Mouse (Mus musculus): ENCODE results near the gene Fam161b.
A peak's percentile ranks its signal among the peaks of the same experiment; 100 is the strongest.

Gene Fam161b

GRCm38 (mm10) chr12:84361555-84362489 is at the start of gene Fam161b, which contains the start of gene Coq6:
Gene Fam161b, minus strand, starts transcription at chr12:84361833.
Gene Coq6, plus strand, starts transcription at chr12:84361657.
- peak; percentile 96 to 97 for DNase-seq

GRCm38 (mm10) chr12:84408819-84409507 is 47.3 kb upstream of the Fam161b start, which contains the start of the genes Entpd5 and Bbof1:
Gene Entpd5, minus strand, starts transcription at chr12:84409029.
Gene Bbof1, plus strand, starts transcription at chr12:84409071.
- DNase-seq: peak; percentile 96 to 97

GRCm38 (mm10) chr12:84407874-84408818 is 46.5 kb upstream of the Fam161b start:
- peak; percentile 29 to 54 for DNase-seq

- DNase-seq: no peak
Measured at GRCm38 (mm10) chr12:84407259-84407658, 45.6 kb upstream of the Fam161b start.

- DNase-seq: no peak
Measured at GRCm38 (mm10) chr12:84404541-84404940, 42.9 kb upstream of the Fam161b start.

- no peak for DNase-seq
Measured at GRCm38 (mm10) chr12:84402923-84403322, 41.3 kb upstream of the Fam161b start.

GRCm38 (mm10) chr12:84400653-84401052 is 39.0 kb upstream of the Fam161b start:
- no peak for DNase-seq

- no peak for DNase-seq
Measured at GRCm38 (mm10) chr12:84400068-84400467, 38.4 kb upstream of the Fam161b start.

- DNase-seq: no peak
Measured at GRCm38 (mm10) chr12:84399663-84400062, 38.0 kb upstream of the Fam161b start.

- DNase-seq: no peak
Measured at GRCm38 (mm10) chr12:84399135-84399534, 37.5 kb upstream of the Fam161b start.

- DNase-seq: no peak
Measured at GRCm38 (mm10) chr12:84398629-84399028, 37.0 kb upstream of the Fam161b start.

GRCm38 (mm10) chr12:84397685-84398084 is 36.1 kb upstream of the Fam161b start:
- no peak for DNase-seq

GRCm38 (mm10) chr12:84396947-84397679 is 35.5 kb upstream of the Fam161b start:
- no peak for DNase-seq

GRCm38 (mm10) chr12:84393847-84394246 is 32.2 kb upstream of the Fam161b start:
- DNase-seq: no peak

GRCm38 (mm10) chr12:84392681-84393080 is 31.0 kb upstream of the Fam161b start:
- DNase-seq: no peak

- DNase-seq: no peak
Measured at GRCm38 (mm10) chr12:84390336-84390735, 28.7 kb upstream of the Fam161b start.

- DNase-seq: no peak
Measured at GRCm38 (mm10) chr12:84388774-84389400, 27.3 kb upstream of the Fam161b start.

GRCm38 (mm10) chr12:84388097-84388496 is 26.5 kb upstream of the Fam161b start:
- no peak for DNase-seq

- no peak for DNase-seq
Measured at GRCm38 (mm10) chr12:84385408-84385807, 23.8 kb upstream of the Fam161b start.

- DNase-seq: peak; percentile 15 to 36
Measured at GRCm38 (mm10) chr12:84384644-84385081, 23.0 kb upstream of the Fam161b start.

GRCm38 (mm10) chr12:84382369-84382768 is 20.7 kb upstream of the Fam161b start:
- no peak for DNase-seq

All from cerebellum, postnatal 10 days (tissue).